ENCODE assay signal across 20 mouse cellular contexts in genomic region chr11:35370705-35371104, GRCm38 (mm10).
A peak's percentile ranks its signal among the peaks of the same experiment; 100 is the strongest.
DNase-seq lines count a peak whose midpoint lies in the region; ATAC-seq and TF ChIP-seq lines count a peak whose summit lies in the region.
"Had no signal": no experiment of that assay in that cellular context is flagged by ENCODE, and none has a peak within 500 bp of the region (broad histone marks: within the 10 kb centered on the region; RNA-seq: fewer than 3 reads in every experiment).

No protein-coding gene starts in this region.

- H3K27me3 ChIP-seq in lung, embryonic 14.5 days (ENCODE audit: insufficient read depth, low read length): no peaks in the 10 kb centered on the region
- H3K27me3 ChIP-seq: heart, embryonic 15.5 days had no signal

- peak; percentile 67; the same call in 1 of the 2 replicates for ATAC-seq in lung, embryonic 14.5 days (ENCODE audit: insufficient read depth)
- no peak for ATAC-seq in cerebellum, adult (ENCODE audit: insufficient number of reproducible peaks, low FRiP score, low TSS enrichment)
- ATAC-seq: hindbrain, postnatal 0 days had no signal

- DNase-seq in adrenal gland, postnatal 14 days: peak; percentile 17
- DNase-seq in adrenal gland, postnatal 36 days: no peak
- DNase-seq in lung, embryonic 14.5 days: peak; percentile 73
- no peak for DNase-seq in lung, postnatal 10 days
- peak; percentile 46 for DNase-seq in ZHBTc4 (ENCODE audit: low read depth, low spot score)
- DNase-seq in left cerebral cortex, postnatal 36 days (ENCODE audit: low spot score in 2 of 2): no peak
- DNase-seq: adrenal gland, postnatal 25 days; gastrocnemius, postnatal 10 days; kidney, adult 8-10 months; kidney, postnatal 14 days; retina, postnatal 1 day had no signal

- no peak for TF ChIP-seq POLR2A in embryonic fibroblast, embryonic 13.5 days (IDR thresholded peaks at IDR 0.05; ENCODE audit: low read depth, low read length)

- H3K9me3 ChIP-seq in lung, embryonic 14.5 days (ENCODE audit: low read depth, low read length): no peaks in the 10 kb centered on the region
- H3K9me3 ChIP-seq: heart, embryonic 15.5 days had no signal

- no peaks in the 10 kb centered on the region for H3K36me3 ChIP-seq in lung, embryonic 14.5 days (ENCODE audit: insufficient read depth)
- H3K36me3 ChIP-seq: forebrain, embryonic 12.5 days; G1E; heart, embryonic 15.5 days; midbrain, embryonic 12.5 days had no signal

- 3% methylated on average over 5 of the region's 5 CpGs for WGBS in lung, embryonic 14.5 days

- H3K4me1 ChIP-seq in lung, embryonic 14.5 days (ENCODE audit: insufficient read depth): peaks cover 11% of the 10 kb centered on the region
- H3K4me1 ChIP-seq in embryonic fibroblast, embryonic 13.5 days (ENCODE audit: control insufficient read depth, insufficient read depth, low read length): no peaks in the 10 kb centered on the region; the same call in 1 of the 2 replicates

- TF ChIP-seq CTCF in lung, embryonic 14.5 days (IDR thresholded peaks at IDR 0.05; ENCODE audit: low read depth): no peak
- TF ChIP-seq CTCF in embryonic fibroblast, embryonic 13.5 days (IDR thresholded peaks at IDR 0.05; ENCODE audit: borderline replicate concordance, insufficient read depth, low read length): no peak

- no peak overlapping the region for H3K9ac ChIP-seq in lung, embryonic 14.5 days
- H3K9ac ChIP-seq: forebrain, embryonic 12.5 days; heart, embryonic 15.5 days; liver, embryonic 14.5 days; midbrain, embryonic 12.5 days had no signal

- H3K4me2 ChIP-seq in lung, embryonic 14.5 days: no peak overlapping the region
- H3K4me2 ChIP-seq: forebrain, embryonic 12.5 days; heart, embryonic 15.5 days; midbrain, embryonic 12.5 days had no signal

- intact Hi-C loops in left cerebral cortex, postnatal 36 days (cut with DNase I): no loop called here

- H3K27ac ChIP-seq in lung, embryonic 14.5 days (ENCODE audit: low read depth): peak overlapping the region; percentile 26; the same call in 1 of the 2 replicates
- 0 out of 2 replicates have a peak overlapping the region, but pooled peaks have one; percentile 10 for H3K27ac ChIP-seq in embryonic fibroblast, embryonic 13.5 days (ENCODE audit: insufficient read depth, low read length)
- H3K27ac ChIP-seq: forebrain, embryonic 12.5 days; heart, embryonic 15.5 days; hindbrain, postnatal 0 days; left cerebral cortex, adult 2 months; liver, embryonic 14.5 days; midbrain, embryonic 12.5 days had no signal

- H3K4me3 ChIP-seq in lung, embryonic 14.5 days (ENCODE audit: low read depth, low read length): no peak overlapping the region
- no peak overlapping the region for H3K4me3 ChIP-seq in embryonic fibroblast, embryonic 13.5 days (ENCODE audit: insufficient read depth, low read length)
- H3K4me3 ChIP-seq: forebrain, embryonic 12.5 days; heart, embryonic 15.5 days; left cerebral cortex, adult 2 months; midbrain, embryonic 12.5 days had no signal

Comparison
In these comparisons a context has a peak if more than half of its experiments do, and no peak if none do; other contexts are left out.
1. DNase-seq: peak in adrenal gland, postnatal 14 days (single experiment), lung, embryonic 14.5 days (single experiment) and ZHBTc4 (single experiment); none in adrenal gland, postnatal 36 days (0 of 2), lung, postnatal 10 days (single experiment) and left cerebral cortex, postnatal 36 days (0 of 2).